ENCODE assay signal across 11 mouse cellular contexts in genomic region chr1:42472495-42473230, GRCm38 (mm10).
DNase-seq lines count a peak whose midpoint lies in the region; ATAC-seq and TF ChIP-seq lines count a peak whose summit lies in the region.
"Had no signal": no experiment of that assay in that cellular context is flagged by ENCODE, and none has a peak within 500 bp of the region (broad histone marks: within the 10 kb centered on the region; RNA-seq: fewer than 3 reads in every experiment).

No protein-coding gene starts in this region.

- no peak overlapping the region for H3K4me2 ChIP-seq in kidney, embryonic 15.5 days
- H3K4me2 ChIP-seq in forebrain, embryonic 15.5 days (replicated peaks) = peak overlapping the region; percentile 25; the same call in 1 of the 2 replicates
- no peak overlapping the region for H3K4me2 ChIP-seq in limb, embryonic 11.5 days (ENCODE audit: low read depth, severe bottlenecking)
- H3K4me2 ChIP-seq in neural tube, embryonic 13.5 days = peak overlapping the region; percentile 46
- no peak overlapping the region for H3K4me2 ChIP-seq in lung, postnatal 0 days (replicated peaks; ENCODE audit: low read depth, low read length)

- H3K27ac ChIP-seq in kidney, embryonic 15.5 days = no peak overlapping the region
- 0 out of 2 replicates have a peak overlapping the region, but pooled peaks have one; percentile 11 for H3K27ac ChIP-seq in forebrain, embryonic 15.5 days (replicated peaks)
- H3K27ac ChIP-seq in limb, embryonic 11.5 days (replicated peaks; ENCODE audit: low read depth, low read length) = no peak overlapping the region
- peak overlapping the region; percentile 72 for H3K27ac ChIP-seq in neural tube, embryonic 13.5 days (replicated peaks)
- no peak overlapping the region for H3K27ac ChIP-seq in lung, postnatal 0 days (ENCODE audit: low read length)
- H3K27ac ChIP-seq: heart, adult 2 months; macrophage had no signal

- no peak overlapping the region for H3K4me3 ChIP-seq in kidney, embryonic 15.5 days (replicated peaks)
- H3K4me3 ChIP-seq in forebrain, embryonic 15.5 days = no peak overlapping the region
- no peak overlapping the region for H3K4me3 ChIP-seq in limb, embryonic 11.5 days (ENCODE audit: low read depth, low read length)
- H3K4me3 ChIP-seq in neural tube, embryonic 13.5 days = no peak overlapping the region
- H3K4me3 ChIP-seq in lung, postnatal 0 days (ENCODE audit: low read depth, low read length) = no peak overlapping the region
- H3K4me3 ChIP-seq: heart, adult 2 months had no signal

- H3K27me3 ChIP-seq in kidney, embryonic 15.5 days = no peaks in the 10 kb centered on the region
- H3K27me3 ChIP-seq in forebrain, embryonic 15.5 days = no peaks in the 10 kb centered on the region
- H3K27me3 ChIP-seq in limb, embryonic 11.5 days (ENCODE audit: control insufficient read depth, insufficient read depth, low read length) = no peaks in the 10 kb centered on the region
- H3K27me3 ChIP-seq in neural tube, embryonic 13.5 days = peaks cover 27% of the 10 kb centered on the region
- no peaks in the 10 kb centered on the region for H3K27me3 ChIP-seq in lung, postnatal 0 days (replicated peaks; ENCODE audit: insufficient read depth, low read length)

- 17% methylated on average over 13 of the region's 13 CpGs for WGBS in kidney, embryonic 15.5 days
- WGBS in forebrain, embryonic 15.5 days = 34% methylated on average over 13 of the region's 13 CpGs
- 32% methylated on average over 13 of the region's 13 CpGs for WGBS in limb, embryonic 11.5 days
- WGBS in neural tube, embryonic 13.5 days = 13% methylated on average over 13 of the region's 13 CpGs
- WGBS in lung, postnatal 0 days = 56% methylated on average over 13 of the region's 13 CpGs

- no peaks in the 10 kb centered on the region for H3K36me3 ChIP-seq in kidney, embryonic 15.5 days
- H3K36me3 ChIP-seq in forebrain, embryonic 15.5 days = no peaks in the 10 kb centered on the region
- no peaks in the 10 kb centered on the region for H3K36me3 ChIP-seq in limb, embryonic 11.5 days (ENCODE audit: control insufficient read depth, insufficient read depth, low read length)
- no peaks in the 10 kb centered on the region for H3K36me3 ChIP-seq in neural tube, embryonic 13.5 days
- no peaks in the 10 kb centered on the region for H3K36me3 ChIP-seq in lung, postnatal 0 days (ENCODE audit: insufficient read depth, low read length)

- no peak for DNase-seq in kidney, postnatal 4 days
- DNase-seq in limb, embryonic 11.5 days (ENCODE audit: low spot score) = peak; percentile 50
- no peak for DNase-seq in lung, postnatal 0 days (ENCODE audit: low spot score)
- DNase-seq in left cerebral cortex, adult 18-20 months (ENCODE audit: low spot score in 2 of 2) = no peak
- DNase-seq: adrenal gland, adult 8-10 months; heart, adult 2 months; spleen, adult 18-20 months had no signal

- no peaks in the 10 kb centered on the region for H3K9me3 ChIP-seq in kidney, embryonic 15.5 days (replicated peaks)
- H3K9me3 ChIP-seq in forebrain, embryonic 15.5 days = no peaks in the 10 kb centered on the region
- no peaks in the 10 kb centered on the region for H3K9me3 ChIP-seq in limb, embryonic 11.5 days (ENCODE audit: control insufficient read depth, low read length)
- no peaks in the 10 kb centered on the region for H3K9me3 ChIP-seq in neural tube, embryonic 13.5 days
- H3K9me3 ChIP-seq in lung, postnatal 0 days (ENCODE audit: low read length) = no peaks in the 10 kb centered on the region

- peak; percentile 72 for ATAC-seq in kidney, embryonic 15.5 days (replicated peaks; ENCODE audit: low FRiP score)
- no peak; the same call in 1 of the 2 replicates for ATAC-seq in forebrain, embryonic 15.5 days (replicated peaks)
- ATAC-seq in limb, embryonic 11.5 days (ENCODE audit: insufficient number of reproducible peaks, low FRiP score, low TSS enrichment, low read depth) = peak; percentile 76; the same call in 1 of the 2 replicates
- ATAC-seq in neural tube, embryonic 13.5 days (ENCODE audit: low read depth) = peak; percentile 86
- no peak for ATAC-seq in lung, postnatal 0 days

- peaks cover 14% of the 10 kb centered on the region for H3K4me1 ChIP-seq in kidney, embryonic 15.5 days
- H3K4me1 ChIP-seq in forebrain, embryonic 15.5 days = peaks cover 30% of the 10 kb centered on the region
- peaks cover 3% of the 10 kb centered on the region; the same call in 1 of the 2 replicates for H3K4me1 ChIP-seq in limb, embryonic 11.5 days (ENCODE audit: control insufficient read depth, insufficient read depth, low read length)
- peaks cover 28% of the 10 kb centered on the region for H3K4me1 ChIP-seq in neural tube, embryonic 13.5 days (replicated peaks)
- no peaks in the 10 kb centered on the region for H3K4me1 ChIP-seq in lung, postnatal 0 days (ENCODE audit: insufficient read depth, low read depth, low read length)

- no peak for TF ChIP-seq EP300 in lung, postnatal 0 days (IDR thresholded peaks at IDR 0.05)

- H3K9ac ChIP-seq in kidney, embryonic 15.5 days = no peak overlapping the region
- H3K9ac ChIP-seq in forebrain, embryonic 15.5 days (replicated peaks) = 0 out of 2 replicates have a peak overlapping the region, but pooled peaks have one; percentile 3
- H3K9ac ChIP-seq in limb, embryonic 11.5 days (ENCODE audit: low read length) = no peak overlapping the region
- peak overlapping the region; percentile 31; the same call in 1 of the 2 replicates for H3K9ac ChIP-seq in neural tube, embryonic 13.5 days
- H3K9ac ChIP-seq in lung, postnatal 0 days (replicated peaks; ENCODE audit: low read depth) = no peak overlapping the region

- no peak for TF ChIP-seq CTCF in lung, postnatal 0 days (IDR thresholded peaks at IDR 0.05)

Comparison
In these comparisons a context has a peak if more than half of its experiments do, and no peak if none do; other contexts are left out.
1. ATAC-seq: peak in kidney, embryonic 15.5 days (single experiment), limb, embryonic 11.5 days (single experiment) and neural tube, embryonic 13.5 days (single experiment); none in forebrain, embryonic 15.5 days (single experiment) and lung, postnatal 0 days (single experiment).
2. H3K27ac ChIP-seq: peak in forebrain, embryonic 15.5 days (single experiment) and neural tube, embryonic 13.5 days (single experiment); none in kidney, embryonic 15.5 days (single experiment), limb, embryonic 11.5 days (single experiment) and lung, postnatal 0 days (single experiment).
3. H3K4me2 ChIP-seq: peak in forebrain, embryonic 15.5 days (single experiment) and neural tube, embryonic 13.5 days (single experiment); none in kidney, embryonic 15.5 days (single experiment), limb, embryonic 11.5 days (single experiment) and lung, postnatal 0 days (single experiment).
4. H3K9ac ChIP-seq: peak in forebrain, embryonic 15.5 days (single experiment) and neural tube, embryonic 13.5 days (single experiment); none in kidney, embryonic 15.5 days (single experiment), limb, embryonic 11.5 days (single experiment) and lung, postnatal 0 days (single experiment).